Comparison of ENCODE assay signal across 8 mouse cellular contexts in genomic region chr19:14777198-14777597, GRCm38 (mm10).
DNase-seq lines count a peak whose midpoint lies in the region; ATAC-seq and TF ChIP-seq lines count a peak whose summit lies in the region.

No protein-coding gene starts in this region.

- no peaks in the 10 kb centered on the region for H3K36me3 ChIP-seq in forebrain, embryonic 10.5 days (replicated peaks)
- no peaks in the 10 kb centered on the region for H3K36me3 ChIP-seq in midbrain, postnatal 0 days (ENCODE audit: insufficient read depth, low read length)

- whole genome bisulfite sequencing in forebrain, embryonic 10.5 days, result 4% methylated on average over 10 of the region's 10 CpGs
- WGBS in midbrain, postnatal 0 days, result 4% methylated on average over 10 of the region's 10 CpGs

- peaks cover 30% of the 10 kb centered on the region for H3K27me3 ChIP-seq in forebrain, embryonic 10.5 days (ENCODE audit: poor library complexity, severe bottlenecking)
- H3K27me3 ChIP-seq in midbrain, postnatal 0 days (ENCODE audit: insufficient read depth, low read length), result no peaks in the 10 kb centered on the region; the same call in 1 of the 2 replicates

- DNase-seq in cerebellum, postnatal 14 days, result peak; percentile 6 to 38
- DNase-seq in cerebellum, adult 11-12 months, result no peak
- peak; percentile 21 for DNase-seq in forebrain, embryonic 10.5 days (ENCODE audit: extremely low spot score, low spot score)
- peak; percentile 42 for DNase-seq in layer of hippocampus, adult 9-10 months (ENCODE audit: low spot score)
- peak; percentile 75 for DNase-seq in midbrain, postnatal 0 days (ENCODE audit: low spot score)
- DNase-seq in adipocyte (ENCODE audit: low spot score), result no peak
- DNase-seq in urinary bladder, postnatal 4 days (ENCODE audit: low spot score in 2 of 2), result no peak

- peak overlapping the region; percentile 27 for H3K4me3 ChIP-seq in forebrain, embryonic 10.5 days
- H3K4me3 ChIP-seq in midbrain, postnatal 0 days (ENCODE audit: low read depth, low read length), result 0 out of 2 replicates have a peak overlapping the region, but pooled peaks have one; percentile 10

- peak; percentile 44; the same call in 1 of the 2 replicates for ATAC-seq in midbrain, postnatal 0 days (ENCODE audit: low FRiP score)
- ATAC-seq in inflammation-experienced regulatory T-cells, adult 6 months, result no peak

- no peak overlapping the region for H3K9ac ChIP-seq in midbrain, postnatal 0 days (replicated peaks; ENCODE audit: low read length, poor library complexity, severe bottlenecking)

- H3K9me3 ChIP-seq in forebrain, embryonic 10.5 days, result peaks cover 3% of the 10 kb centered on the region; the same call in 1 of the 2 replicates
- H3K9me3 ChIP-seq in midbrain, postnatal 0 days (ENCODE audit: low read length), result no peaks in the 10 kb centered on the region

- H3K4me1 ChIP-seq in forebrain, embryonic 10.5 days, result peaks cover 26% of the 10 kb centered on the region
- no peaks in the 10 kb centered on the region for H3K4me1 ChIP-seq in midbrain, postnatal 0 days (ENCODE audit: insufficient read depth, low read length)

- no peak for TF ChIP-seq CTCF in midbrain, postnatal 0 days (IDR thresholded peaks at IDR 0.05)

- H3K27ac ChIP-seq in forebrain, embryonic 10.5 days, result no peak overlapping the region
- no peak overlapping the region for H3K27ac ChIP-seq in midbrain, postnatal 0 days (ENCODE audit: low read depth, low read length)

- peak overlapping the region; percentile 42 for H3K4me2 ChIP-seq in midbrain, postnatal 0 days (ENCODE audit: low read depth, low read length, poor library complexity, severe bottlenecking)

Comparison
In these comparisons a context has a peak if more than half of its experiments do, and no peak if none do; other contexts are left out.
1. DNase-seq: peak in cerebellum, postnatal 14 days (2 of 2), forebrain, embryonic 10.5 days (single experiment), layer of hippocampus, adult 9-10 months (single experiment) and midbrain, postnatal 0 days (single experiment); none in cerebellum, adult 11-12 months (single experiment), adipocyte (single experiment) and urinary bladder, postnatal 4 days (0 of 2).